Mouse (Mus musculus) ZHBTc4 (cell line): ENCODE data around the gene Tceal5.

Source experiments
- DNase-seq: peaks from one replicate; pipeline ENCODE4 v3.0.0-alpha.2; 2011; ENCODE audit warnings: low read depth, low spot score

Gene Tceal5

DNA sequence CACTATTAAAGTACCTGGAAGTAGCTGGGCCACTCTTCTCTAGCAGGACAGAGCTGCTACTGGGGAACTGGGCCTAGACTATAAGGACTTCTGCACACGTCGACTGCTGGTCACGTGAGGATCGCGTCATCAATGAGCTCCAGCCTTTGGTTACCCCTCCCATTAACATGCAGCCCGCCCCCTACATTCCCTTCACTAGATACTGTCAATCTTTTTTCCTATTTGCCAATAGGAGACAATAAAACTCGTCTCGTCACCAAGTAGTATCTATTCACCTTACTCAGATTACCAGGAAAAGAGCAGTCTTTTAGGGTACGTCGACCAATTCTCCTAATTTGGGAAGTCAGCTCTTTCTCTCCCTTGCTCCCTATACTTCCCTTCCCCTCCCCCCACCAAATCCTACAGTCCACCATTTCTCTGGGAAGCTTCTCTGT lies 31.5 kb downstream of the Tceal5 start, which contains the start of gene Tceal8:
Gene Tceal8, minus strand, starts transcription at position 225 of the 434 bp plus-strand sequence.
- DNase-seq = peak; percentile 95

DNA sequence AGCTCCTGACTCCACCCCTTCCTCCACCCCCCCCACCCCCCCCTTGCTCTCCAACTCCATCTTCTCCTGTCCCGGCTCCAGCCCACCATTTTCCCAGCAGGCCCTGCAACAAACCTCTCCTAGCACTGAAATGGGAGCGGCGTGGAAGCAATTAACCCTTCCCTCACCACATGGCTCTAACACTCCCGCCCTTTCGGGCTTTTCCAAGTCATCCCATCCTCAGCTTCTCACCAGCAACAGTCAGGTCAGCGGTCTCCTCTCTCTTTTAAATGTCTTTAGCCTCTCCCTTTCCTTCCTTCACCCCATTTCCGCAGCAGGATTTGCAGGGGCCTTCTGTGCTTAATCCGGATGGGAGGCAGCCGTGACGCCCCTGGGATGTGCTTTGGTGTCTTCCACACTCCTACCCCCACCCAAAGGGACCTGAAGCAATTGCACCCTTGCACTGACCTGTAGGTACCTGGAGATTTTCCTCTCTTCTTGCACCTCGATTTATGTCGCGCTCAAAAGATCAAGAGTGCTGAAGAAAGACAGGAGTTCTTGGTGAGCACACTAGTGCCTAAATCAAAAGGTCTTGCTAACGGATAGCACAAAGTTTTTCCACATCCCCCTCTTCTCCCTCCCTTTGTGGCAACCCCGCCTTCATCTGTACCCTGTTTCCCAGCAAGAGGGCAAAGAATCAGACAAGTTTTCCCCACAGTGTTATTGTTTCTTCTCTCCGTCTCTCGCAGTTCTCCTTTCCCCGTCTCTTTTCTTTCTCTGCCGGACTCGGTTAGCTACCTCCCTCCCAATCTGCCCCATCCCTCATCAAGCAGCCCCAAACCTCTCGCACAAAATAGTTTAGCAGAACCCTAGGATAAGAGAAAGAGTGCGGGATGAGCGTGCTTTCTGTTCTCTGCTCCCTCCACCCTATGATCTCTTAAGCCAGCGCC lies 32.2 kb downstream of the Tceal5 start:
- DNase-seq = peak; percentile 90

DNA sequence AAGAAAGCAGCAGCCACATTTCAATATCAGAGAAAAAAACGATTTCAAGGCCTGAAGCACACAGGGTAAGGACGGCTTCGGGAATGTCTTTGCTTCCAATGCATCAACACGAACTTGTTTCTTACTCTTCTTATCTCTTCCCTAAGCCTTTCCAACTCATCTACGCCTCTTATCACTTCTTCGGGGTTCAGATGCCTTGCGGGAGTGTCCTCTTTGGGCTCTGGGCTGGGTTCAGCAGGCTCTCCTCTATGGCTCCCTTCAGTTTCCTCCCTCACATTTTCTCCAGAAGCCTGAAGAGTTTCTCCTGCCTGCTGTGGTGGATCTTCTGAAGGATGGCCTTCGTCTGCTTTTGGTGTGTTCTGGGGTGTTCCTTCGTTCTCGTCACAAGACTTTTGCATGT lies 33.1 kb downstream of the Tceal5 start:
- DNase-seq = no peak
